Mouse (Mus musculus) kidney, adult 8-10 months (tissue): ENCODE measurements around the gene Arap1.
A peak's percentile ranks its signal among the peaks of the same experiment; 100 is the strongest.

Experiments used
- DNase-seq, 2 experiments: peaks; one replicate each; pipeline ENCODE4 v3.0.0; 2022

Arap1 gene

DNA sequence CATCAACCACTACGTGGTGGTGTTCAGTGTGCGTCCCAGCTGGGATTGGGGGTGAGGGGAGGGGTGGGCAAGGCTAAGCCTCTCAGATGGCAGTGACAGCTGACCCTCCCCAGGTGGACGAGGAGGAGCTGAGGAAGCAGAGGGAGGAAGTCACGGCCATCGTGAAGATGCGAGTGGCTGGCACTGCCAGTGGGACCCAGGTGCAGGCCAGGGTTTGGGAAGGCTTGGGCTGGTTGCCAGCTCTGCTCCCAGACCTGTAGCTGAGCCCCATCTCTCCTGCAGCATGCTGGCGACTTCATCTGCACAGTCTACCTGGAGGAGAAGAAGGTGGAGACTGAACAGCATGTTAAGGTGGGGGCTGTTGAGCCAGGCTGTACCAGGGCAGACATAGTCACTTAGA is 53.6 kb downstream of the Arap1 start:
- DNase-seq = no peak

GRCm38 (mm10) chr7:101403831-101404230 is 56.0 kb downstream of the Arap1 start:
- DNase-seq = no peak

GRCm38 (mm10) chr7:101410267-101410936 is 62.5 kb downstream of the Arap1 start, which contains the start of gene Gm45837:
Gene Gm45837, plus strand, starts transcription at chr7:101410886.
- no peak for DNase-seq

DNA sequence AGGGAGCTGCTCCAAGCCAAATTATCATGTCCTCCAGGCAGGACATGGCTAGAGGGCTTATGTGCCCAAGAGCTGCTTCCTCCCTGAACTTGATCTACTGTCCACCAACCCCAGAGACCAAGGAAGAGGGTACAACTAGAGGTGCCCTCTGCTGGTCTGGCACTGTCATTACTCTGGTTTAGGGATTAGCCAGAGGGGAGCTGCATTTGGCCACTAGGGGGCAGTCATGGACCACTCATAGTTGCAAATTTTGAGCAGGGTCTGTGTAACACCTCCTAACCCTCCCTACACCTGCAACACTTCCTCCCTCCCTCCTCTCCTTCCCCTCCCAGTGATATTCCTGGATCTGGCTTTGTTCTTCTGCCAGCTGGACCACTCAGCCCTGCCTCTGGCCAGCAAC is 64.9 kb downstream of the Arap1 start:
- peak; percentile 60 to 83 for DNase-seq

DNA sequence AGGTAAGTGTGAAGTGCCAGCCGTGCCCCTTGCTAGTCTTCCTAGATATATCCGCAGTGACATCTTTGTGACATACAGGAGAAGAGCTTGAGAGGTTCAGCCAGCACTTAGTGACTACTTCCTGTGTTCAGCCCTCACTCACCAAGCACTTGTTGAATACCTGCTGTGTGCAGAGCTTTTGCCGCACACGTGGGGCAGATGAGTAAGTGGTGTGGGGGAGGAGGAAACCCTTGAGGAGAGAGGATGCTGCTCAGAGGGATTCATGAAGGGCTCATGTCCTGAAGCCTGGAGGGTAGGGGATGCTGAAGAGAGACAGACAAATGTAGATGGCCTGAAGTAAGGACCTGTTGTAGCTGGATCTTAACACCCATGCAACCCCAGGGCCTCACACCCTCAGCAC is 66.3 kb downstream of the Arap1 start:
- no peak for DNase-seq

GRCm38 (mm10) chr7:101414661-101415511 is 67.0 kb downstream of the Arap1 start:
- DNase-seq = no peak

DNA sequence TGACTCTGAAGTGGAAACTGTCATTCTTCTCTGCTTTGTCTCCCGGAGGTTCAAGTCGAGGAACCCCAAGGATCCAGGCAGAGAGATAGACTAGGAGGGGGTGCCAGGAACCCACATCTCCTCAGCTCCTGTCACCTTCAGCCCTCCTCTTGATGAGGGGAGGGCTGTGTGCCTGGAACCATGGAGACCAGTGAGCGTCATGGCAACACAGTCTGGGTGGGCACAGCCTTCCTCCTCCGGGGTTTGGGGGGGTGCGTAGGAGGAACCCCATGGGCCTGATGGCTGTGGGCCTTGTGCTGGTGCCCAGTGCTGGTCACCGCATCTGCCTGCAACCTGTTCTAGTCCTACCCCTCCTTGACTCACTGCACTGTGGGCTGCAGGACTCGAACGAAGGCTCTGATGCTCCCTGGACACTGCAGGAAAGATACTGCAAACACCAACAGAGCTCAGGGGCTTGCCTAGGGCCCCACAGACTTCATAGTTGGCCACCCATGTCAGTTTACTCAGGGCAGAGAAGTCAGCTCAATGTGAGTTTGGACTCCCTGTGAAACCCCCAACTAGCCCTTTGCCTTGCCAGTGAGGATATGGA is 67.7 kb downstream of the Arap1 start:
- no peak for DNase-seq

GRCm38 (mm10) chr7:101416391-101416790 is 68.5 kb downstream of the Arap1 start:
- DNase-seq = no peak

GRCm38 (mm10) chr7:101419013-101419770 is 71.3 kb downstream of the Arap1 start:
- no peak for DNase-seq

DNA sequence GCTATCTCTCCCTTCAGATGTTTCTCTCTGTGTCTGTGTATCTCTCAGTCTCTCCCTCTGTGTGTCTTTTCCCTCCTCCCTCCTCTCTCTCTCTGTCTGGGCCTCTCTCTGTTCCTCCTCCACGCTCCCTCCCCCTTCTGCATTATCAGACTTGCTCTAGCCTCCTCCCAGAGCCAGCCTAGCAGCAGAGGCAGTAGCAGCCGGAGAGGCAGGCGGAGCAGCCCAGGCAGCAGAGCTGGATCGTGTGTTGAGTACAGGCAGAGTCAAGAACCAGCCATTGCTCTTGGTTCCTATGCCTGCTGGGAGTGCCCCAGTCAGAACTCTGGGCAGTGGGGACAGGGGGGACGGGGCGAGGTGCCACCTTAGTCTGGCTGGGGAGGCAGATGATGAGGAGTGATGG is 73.7 kb downstream of the Arap1 start, which contains the start of gene Pde2a:
Gene Pde2a (plus strand): TSS at position 163 of the 400 bp plus-strand sequence.
- no peak for DNase-seq

DNA sequence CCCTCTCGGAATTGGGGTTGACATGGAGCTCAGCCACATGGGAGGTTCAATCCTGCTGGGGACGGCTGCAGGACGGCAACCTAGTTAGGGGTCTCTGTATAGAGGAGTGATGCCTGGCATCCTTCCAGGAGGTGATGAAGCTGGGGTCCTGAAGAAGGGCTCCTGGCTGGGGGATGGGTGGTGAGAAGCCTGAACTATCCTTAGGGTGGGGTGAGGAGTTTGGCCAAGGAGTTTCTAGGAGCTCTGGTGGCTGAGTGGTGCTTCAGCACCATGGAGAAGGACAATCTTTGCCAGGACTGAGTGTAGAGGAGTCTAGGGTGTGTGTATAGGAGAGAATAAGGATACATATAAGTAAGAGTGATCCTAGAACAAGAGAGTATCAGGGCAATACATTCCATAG is 74.2 kb downstream of the Arap1 start:
- DNase-seq = no peak

- DNase-seq = no peak
These were observed 74.8 kb downstream of the Arap1 start for GRCm38 (mm10) chr7:101422646-101423045.

GRCm38 (mm10) chr7:101423970-101424369 is 76.1 kb downstream of the Arap1 start:
- no peak for DNase-seq

DNA sequence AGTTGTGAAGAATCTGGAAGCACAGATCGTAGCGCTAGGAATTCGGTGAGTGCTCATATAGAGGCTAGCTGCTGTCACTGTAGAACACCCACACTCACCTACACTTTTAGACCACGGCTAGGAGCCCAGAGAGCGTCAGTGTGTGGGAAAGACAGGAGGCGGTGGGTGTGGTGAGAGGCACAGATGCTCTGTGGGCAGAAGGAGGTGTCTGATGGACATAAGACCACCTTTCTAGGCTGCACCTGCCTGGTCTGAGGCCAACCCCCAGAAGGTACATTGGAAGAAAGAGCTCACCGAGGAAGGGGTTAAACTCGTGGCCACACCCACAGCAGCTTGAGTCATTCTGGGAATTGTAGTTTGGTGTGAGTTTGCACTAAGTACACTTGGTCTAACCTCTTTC is 78.8 kb downstream of the Arap1 start:
- no peak for DNase-seq

- DNase-seq = no peak
These were observed 79.9 kb downstream of the Arap1 start for GRCm38 (mm10) chr7:101427736-101428135.

DNA sequence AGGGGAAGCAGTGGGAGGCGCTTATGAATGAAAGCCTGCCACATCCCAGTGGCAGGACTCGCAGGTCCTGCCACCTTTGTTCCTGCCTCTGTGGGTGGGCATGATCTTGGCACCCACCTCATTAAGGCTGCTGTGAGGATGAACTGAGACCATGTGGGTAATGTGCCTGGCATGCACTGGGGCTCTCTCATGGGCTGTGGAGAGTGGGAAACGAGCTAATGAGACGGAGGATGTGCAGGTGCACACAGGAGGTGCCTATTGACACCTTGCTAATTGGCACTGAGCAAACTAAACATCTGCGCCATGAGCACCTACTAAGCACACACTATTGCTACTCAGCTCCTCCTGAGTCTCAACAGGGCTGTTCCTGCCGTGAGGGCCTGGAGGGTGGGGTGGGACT is 87.2 kb downstream of the Arap1 start:
- no peak for DNase-seq

GRCm38 (mm10) chr7:101437876-101438275 is 90.0 kb downstream of the Arap1 start:
- DNase-seq = no peak

GRCm38 (mm10) chr7:101443093-101443492 is 95.2 kb downstream of the Arap1 start:
- no peak for DNase-seq

DNA sequence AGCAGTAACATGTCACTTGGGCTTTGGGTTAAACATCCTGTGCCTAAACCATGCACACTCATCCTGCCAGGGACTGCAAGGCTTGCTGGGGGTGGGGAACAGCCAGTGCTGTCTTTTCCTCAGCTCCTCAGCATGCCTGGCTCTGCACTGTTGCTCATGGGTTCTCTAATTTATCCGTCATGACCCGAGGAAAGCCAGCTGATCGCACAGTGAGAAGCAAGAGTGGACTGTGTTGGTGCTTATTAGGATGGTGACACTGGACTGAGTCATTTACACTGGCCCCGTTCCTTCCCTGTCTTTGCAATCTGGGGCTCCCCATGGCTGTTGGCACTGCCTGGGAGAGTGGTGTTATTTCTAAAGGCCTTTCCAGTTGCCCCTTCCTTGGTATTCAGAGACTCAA is 96.3 kb downstream of the Arap1 start:
- DNase-seq = no peak

- no peak for DNase-seq
These were observed 102.0 kb downstream of the Arap1 start for GRCm38 (mm10) chr7:101449855-101450254.

- DNase-seq = peak; percentile 68 to 88
These were observed 102.8 kb downstream of the Arap1 start for GRCm38 (mm10) chr7:101450422-101451401.

DNA sequence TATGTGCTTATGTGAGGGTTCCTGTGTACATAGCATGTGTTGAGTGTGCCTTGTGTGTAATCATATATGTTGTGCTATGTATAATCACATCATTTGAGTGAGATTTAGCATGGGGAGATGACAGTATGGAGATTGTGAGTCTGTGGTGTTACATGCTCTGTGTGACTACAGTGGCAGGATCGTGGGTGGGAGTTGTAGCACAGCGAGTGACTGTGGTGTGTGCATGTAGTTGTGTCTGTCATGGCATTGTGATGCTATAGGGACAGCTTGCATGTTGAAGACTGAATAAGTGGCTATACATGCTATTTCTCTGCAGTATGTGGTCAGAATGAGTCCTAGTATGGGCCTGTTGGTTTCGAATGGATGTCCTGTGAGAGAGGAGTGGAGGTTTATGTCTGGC is 104.8 kb downstream of the Arap1 start:
- DNase-seq = no peak
